Mouse (Mus musculus) testis, adult 2 months (tissue): Measurements from ENCODE around the gene Ttn. TPM values are rescaled to one million over a fixed set of nuclear protein-coding genes. Genes with fewer than 3 reads are reported as not detected.

Source experiments
- H3K27ac ChIP-seq: fragments of 200-500 bp; 2 replicates; pipeline ENCODE4 v1.5.1; 2012; ENCODE audit warnings: low read depth, low read length; ENCODE audit not compliant: control insufficient read depth, insufficient read depth
- H3K27me3 ChIP-seq: fragments of 200-500 bp; 2 replicates; pipeline ENCODE4 v1.6.1; 2012; ENCODE audit warnings: mild to moderate bottlenecking, low read length, moderate library complexity; ENCODE audit not compliant: control insufficient read depth, insufficient read depth
- H3K36me3 ChIP-seq: fragments of 200-500 bp; 2 replicates; pipeline ENCODE4 v1.6.1; 2012; ENCODE audit warnings: mild to moderate bottlenecking, low read length; ENCODE audit not compliant: control insufficient read depth, insufficient read depth
- H3K4me1 ChIP-seq: fragments of 200-500 bp; 2 replicates; pipeline ENCODE4 v1.6.1; 2012; ENCODE audit warnings: low read length; ENCODE audit not compliant: control insufficient read depth, insufficient read depth
- H3K4me3 ChIP-seq: fragments of 200-500 bp; 2 replicates; pipeline ENCODE4 v1.5.1; 2012; ENCODE audit warnings: low read depth, mild to moderate bottlenecking, low read length, moderate library complexity, mixed read lengths; ENCODE audit not compliant: control insufficient read depth
- CTCF ChIP-seq: fragments of 200-500 bp; IDR thresholded peaks from 2 replicates; pipeline ENCODE4 v1.5.1; 2012; ENCODE audit warnings: low read depth, mild to moderate bottlenecking, inconsistent platforms, low read length, moderate library complexity; ENCODE audit not compliant: control insufficient read depth, insufficient read depth, insufficient replicate concordance
- POLR2A ChIP-seq: fragments of 200-500 bp; IDR thresholded peaks from 2 replicates; pipeline ENCODE4 v1.6.1; 2012; ENCODE audit warnings: low read depth, mild to moderate bottlenecking, inconsistent platforms, low read length, moderate library complexity; ENCODE audit not compliant: control insufficient read depth
- polyA plus RNA-seq: library from polyadenylated mRNA; depleted of rRNA; stranded (reverse); fragments of >200 nt; gene quantifications from 2 replicates; pipeline ENCODE4 v1.2.3, GENCODE M21; 2012

The Ttn gene
- polyA plus RNA-seq, 1 experiment, result 0.16 TPM

- TF ChIP-seq POLR2A (no peak), CTCF (no peak)
Observed at GRCm38 (mm10) chr2:76971069-76971468, 11.3 kb downstream of the Ttn start.

GRCm38 (mm10) chr2:76970669-76971068 is 11.7 kb downstream of the Ttn start:
- Histone ChIP-seq H3K36me3 (no peaks in the 10 kb centered on the region), H3K4me3 (no peak overlapping the region), H3K27me3 (no peaks in the 10 kb centered on the region), H3K4me1 (no peaks in the 10 kb centered on the region), H3K27ac (no peak overlapping the region)
- TF ChIP-seq CTCF (no peak), POLR2A (no peak)

More at GRCm38 (mm10) chr2:76971069-76971468, 11.3 kb downstream of the Ttn start:
- no peaks in the 10 kb centered on the region for H3K27me3 ChIP-seq
- no peak overlapping the region for H3K27ac ChIP-seq
- H3K36me3 ChIP-seq, result no peaks in the 10 kb centered on the region
- H3K4me1 ChIP-seq, result no peaks in the 10 kb centered on the region
- no peak overlapping the region for H3K4me3 ChIP-seq

GRCm38 (mm10) chr2:76970204-76970603 is 12.1 kb downstream of the Ttn start:
- no peaks in the 10 kb centered on the region for H3K4me1 ChIP-seq
- H3K27me3 ChIP-seq, result no peaks in the 10 kb centered on the region
- no peak overlapping the region for H3K27ac ChIP-seq
- no peaks in the 10 kb centered on the region for H3K36me3 ChIP-seq
- no peak overlapping the region for H3K4me3 ChIP-seq
- TF ChIP-seq CTCF (no peak), POLR2A (no peak)

GRCm38 (mm10) chr2:76969637-76970036 is 12.7 kb downstream of the Ttn start:
- no peak overlapping the region for H3K27ac ChIP-seq
- no peaks in the 10 kb centered on the region for H3K36me3 ChIP-seq
- H3K27me3 ChIP-seq, result no peaks in the 10 kb centered on the region
- H3K4me1 ChIP-seq, result no peaks in the 10 kb centered on the region
- no peak overlapping the region for H3K4me3 ChIP-seq
- TF ChIP-seq CTCF (no peak), POLR2A (no peak)

- Histone ChIP-seq H3K27me3 (no peaks in the 10 kb centered on the region), H3K4me1 (no peaks in the 10 kb centered on the region), H3K27ac (no peak overlapping the region), H3K36me3 (no peaks in the 10 kb centered on the region), H3K4me3 (no peak overlapping the region)
- TF ChIP-seq CTCF (peak; percentile 61; the same call in 1 of the 2 replicates), POLR2A (no peak)
Observed at GRCm38 (mm10) chr2:76968919-76969318, 13.4 kb downstream of the Ttn start.

- Histone ChIP-seq H3K36me3 (no peaks in the 10 kb centered on the region), H3K4me3 (no peak overlapping the region), H3K4me1 (no peaks in the 10 kb centered on the region), H3K27me3 (no peaks in the 10 kb centered on the region), H3K27ac (no peak overlapping the region)
- TF ChIP-seq CTCF (no peak), POLR2A (no peak)
Observed at GRCm38 (mm10) chr2:76966582-76966981, 15.8 kb downstream of the Ttn start.

- no peak for TF ChIP-seq CTCF
- TF ChIP-seq POLR2A, result no peak
- Histone ChIP-seq H3K4me3 (no peak overlapping the region), H3K27me3 (no peaks in the 10 kb centered on the region), H3K27ac (no peak overlapping the region), H3K4me1 (no peaks in the 10 kb centered on the region), H3K36me3 (no peaks in the 10 kb centered on the region)
Observed at GRCm38 (mm10) chr2:76966013-76966412, 16.3 kb downstream of the Ttn start.

GRCm38 (mm10) chr2:76965542-76965941 is 16.8 kb downstream of the Ttn start:
- no peaks in the 10 kb centered on the region for H3K27me3 ChIP-seq
- no peak for TF ChIP-seq POLR2A
- TF ChIP-seq CTCF, result no peak
- no peaks in the 10 kb centered on the region for H3K4me1 ChIP-seq
- H3K4me3 ChIP-seq, result peak overlapping the region; percentile 49
- H3K36me3 ChIP-seq, result no peaks in the 10 kb centered on the region
- no peak overlapping the region for H3K27ac ChIP-seq
